Mouse (Mus musculus): ENCODE results near the gene Capn12. TPM values are rescaled to one million over a fixed set of nuclear protein-coding genes. Genes with fewer than 3 reads are reported as not detected.

Capn12 gene
- total RNA-seq (2023): not detected

GRCm38 (mm10) chr7:28881199-28881598 lies at the start of gene Capn12:
TSS of gene Capn12 (plus strand) at chr7:28881422.

GRCm38 (mm10) chr7:28833723-28834347 lies 47.4 kb upstream of the Capn12 start, which contains the start of gene Lgals4:
TSS of gene Lgals4 (plus strand) at chr7:28833854.

GRCm38 (mm10) chr7:28863540-28863939 lies 17.7 kb upstream of the Capn12 start, which contains the start of gene Lgals7:
TSS of gene Lgals7 (plus strand) at chr7:28863853.

Other genes with a start within 250 kb of the Capn12 start
- gene Fbxo27, start 188.6 kb upstream of the Capn12 start, total RNA-seq (2023): 2.4 TPM
- 16.8 TPM for gene Fbxo17, start 164.6 kb upstream of the Capn12 start, total RNA-seq (2023)
- gene Mrps12, start 139.6 kb upstream of the Capn12 start, total RNA-seq (2023): 26.1 TPM
- gene Sars2, start 139.4 kb upstream of the Capn12 start, total RNA-seq (2023): 18.8 TPM
- gene Ccer2, start 125.2 kb upstream of the Capn12 start, total RNA-seq (2023): not detected
- gene Sirt2, start 114.7 kb upstream of the Capn12 start, total RNA-seq (2023): 66.8 TPM
- 65.7 TPM for gene Nfkbib, start 113.9 kb upstream of the Capn12 start, total RNA-seq (2023)
- 108 TPM for gene Rinl, start 92.5 kb upstream of the Capn12 start, total RNA-seq (2023)
- 728 TPM for gene Hnrnpl, start 72.9 kb upstream of the Capn12 start, total RNA-seq (2023)
- gene Ech1, start 56.2 kb upstream of the Capn12 start, total RNA-seq (2023): 50.3 TPM
- gene Lgals4, start 47.6 kb upstream of the Capn12 start, total RNA-seq (2023): 14.5 TPM
- gene Lgals7, start 17.6 kb upstream of the Capn12 start, total RNA-seq (2023): not detected
- gene Actn4, start 80.9 kb downstream of the Capn12 start, total RNA-seq (2023): 127 TPM
- gene Eif3k, start 100.4 kb downstream of the Capn12 start, total RNA-seq (2023): 283 TPM
- 94.9 TPM for gene Map4k1, start 100.6 kb downstream of the Capn12 start, total RNA-seq (2023)
- gene Ryr1, start 243.8 kb downstream of the Capn12 start, total RNA-seq (2023): 0.21 TPM